ENCODE assay signal across 9 mouse cellular contexts in genomic region chrX:102005141-102005641, GRCm38 (mm10).
A peak's percentile ranks its signal among the peaks of the same experiment; 100 is the strongest.
DNase-seq lines count a peak whose midpoint lies in the region; ATAC-seq and TF ChIP-seq lines count a peak whose summit lies in the region.
"Had no signal": no experiment of that assay in that cellular context is flagged by ENCODE, and none has a peak within 500 bp of the region (broad histone marks: within the 10 kb centered on the region; RNA-seq: fewer than 3 reads in every experiment).

No protein-coding gene starts in this region.

- peaks cover 59% of the 10 kb centered on the region; the same call in 1 of the 2 replicates for H3K27me3 ChIP-seq in lung, embryonic 15.5 days
- H3K27me3 ChIP-seq in intestine, postnatal 0 days (replicated peaks; ENCODE audit: control insufficient read depth, insufficient read depth, low read length) = 0 out of 2 replicates have a peak, but pooled peaks cover 4% of the 10 kb centered on the region
- peaks cover 47% of the 10 kb centered on the region for H3K27me3 ChIP-seq in midbrain, embryonic 15.5 days (replicated peaks)

- peak; percentile 46 for DNase-seq in adrenal gland, postnatal 10 days
- DNase-seq in adrenal gland, postnatal 4 days (ENCODE audit: low spot score in 2 of 2) = no peak
- no peak for DNase-seq in lung, postnatal 25 days (ENCODE audit: low spot score)
- DNase-seq in ovary, postnatal 10 days (ENCODE audit: low spot score) = no peak
- no peak for DNase-seq in urinary bladder, postnatal 36 days (ENCODE audit: low spot score in 2 of 2)

- H3K9me3 ChIP-seq in lung, embryonic 15.5 days = no peaks in the 10 kb centered on the region
- H3K9me3 ChIP-seq in intestine, postnatal 0 days (ENCODE audit: control insufficient read depth) = no peaks in the 10 kb centered on the region
- no peaks in the 10 kb centered on the region for H3K9me3 ChIP-seq in midbrain, embryonic 15.5 days
- H3K9me3 ChIP-seq: megakaryocyte, embryonic 14.5 days had no signal

- peak overlapping the region; percentile 25 for H3K4me3 ChIP-seq in lung, embryonic 15.5 days
- H3K4me3 ChIP-seq in intestine, postnatal 0 days (ENCODE audit: low read depth, low read length) = no peak overlapping the region
- peak overlapping the region; percentile 35 for H3K4me3 ChIP-seq in midbrain, embryonic 15.5 days
- H3K4me3 ChIP-seq: megakaryocyte, embryonic 14.5 days had no signal

- no peaks in the 10 kb centered on the region for H3K36me3 ChIP-seq in lung, embryonic 15.5 days
- no peaks in the 10 kb centered on the region for H3K36me3 ChIP-seq in intestine, postnatal 0 days (ENCODE audit: control insufficient read depth, insufficient read depth)
- no peaks in the 10 kb centered on the region for H3K36me3 ChIP-seq in midbrain, embryonic 15.5 days (replicated peaks)

- WGBS in lung, embryonic 15.5 days = 12% methylated on average over 10 of the region's 10 CpGs
- 12% methylated on average over 10 of the region's 10 CpGs for WGBS in intestine, postnatal 0 days
- WGBS in midbrain, embryonic 15.5 days = 22% methylated on average over 9 of the region's 10 CpGs

- H3K4me2 ChIP-seq in lung, embryonic 15.5 days = peak overlapping the region; percentile 56
- H3K4me2 ChIP-seq in intestine, postnatal 0 days (replicated peaks; ENCODE audit: low read depth) = peak overlapping the region; percentile 49
- peak overlapping the region; percentile 64 for H3K4me2 ChIP-seq in midbrain, embryonic 15.5 days

- 0 out of 2 replicates have a peak overlapping the region, but pooled peaks have one; percentile 13 for H3K9ac ChIP-seq in lung, embryonic 15.5 days
- H3K9ac ChIP-seq in intestine, postnatal 0 days (ENCODE audit: low read depth, low read length) = no peak overlapping the region
- no peak overlapping the region; the same call in 1 of the 2 replicates for H3K9ac ChIP-seq in midbrain, embryonic 15.5 days

- peak overlapping the region; percentile 70 for H3K27ac ChIP-seq in lung, embryonic 15.5 days
- no peak overlapping the region for H3K27ac ChIP-seq in intestine, postnatal 0 days (ENCODE audit: low read depth, low read length)
- no peak overlapping the region for H3K27ac ChIP-seq in midbrain, embryonic 15.5 days

- no peak for TF ChIP-seq CTCF in intestine, postnatal 0 days (IDR thresholded peaks at IDR 0.05; ENCODE audit: low read depth)

- peaks cover 19% of the 10 kb centered on the region for H3K4me1 ChIP-seq in lung, embryonic 15.5 days
- no peaks in the 10 kb centered on the region for H3K4me1 ChIP-seq in intestine, postnatal 0 days (replicated peaks; ENCODE audit: control insufficient read depth, insufficient read depth, low read length)
- H3K4me1 ChIP-seq in midbrain, embryonic 15.5 days = peaks cover 11% of the 10 kb centered on the region; the same call in 1 of the 2 replicates

- peak; percentile 73 for ATAC-seq in lung, embryonic 15.5 days (ENCODE audit: borderline replicate concordance, extremely low read depth, low FRiP score, low TSS enrichment)
- ATAC-seq in intestine, postnatal 0 days = no peak
- ATAC-seq in midbrain, embryonic 15.5 days (replicated peaks) = peak; percentile 32
